Mouse (Mus musculus) heart, postnatal 0 days (tissue): ENCODE measurements at regions not wholly inside any gene's neighbourhood (a gene's known extent, or its start where the extent isn't known, plus 50 kb on each side); places are given as distances from the start of the nearest gene placed in this dataset.

Experiments used
- CTCF ChIP-seq: IDR thresholded peaks from 2 replicates; pipeline ENCODE4 v1.5.1; 2016; ENCODE audit warnings: antibody characterized with exemption, control low read depth, low read depth
- EP300 ChIP-seq: IDR thresholded peaks from 2 replicates; pipeline ENCODE4 v1.6.1; 2016; ENCODE audit warnings: antibody characterized with exemption, low read depth

DNA sequence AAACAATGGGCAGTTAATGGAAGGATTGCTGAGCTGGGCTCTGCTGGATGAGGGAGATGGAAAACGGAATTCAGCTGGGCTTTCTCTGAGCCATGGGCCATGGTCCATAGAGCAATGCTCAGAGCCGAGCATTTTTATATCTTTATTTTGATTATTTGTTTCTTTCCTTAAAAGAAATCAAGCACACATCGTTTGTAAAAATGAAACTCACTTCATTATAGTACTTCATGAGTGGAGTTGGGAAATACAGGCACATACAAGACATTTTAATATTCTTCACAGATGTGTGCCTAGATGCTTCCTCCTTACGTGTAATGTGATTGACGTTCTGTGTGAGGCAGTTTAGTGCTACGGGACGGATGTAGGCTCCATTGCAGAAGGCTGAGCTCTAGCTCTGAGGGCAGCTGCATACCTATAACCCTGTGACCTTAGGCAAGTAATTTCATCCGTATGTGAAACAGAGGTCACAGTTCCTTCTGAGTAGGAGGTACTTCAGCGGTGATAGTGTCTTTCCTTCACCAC, 172.6 kb upstream of the Nr2f2 start:
- TF ChIP-seq CTCF (no peak), EP300 (no peak)
